Mouse (Mus musculus): ENCODE data around the gene Tmem235. TPM values are rescaled to one million over a fixed set of nuclear protein-coding genes. Genes with fewer than 3 reads are reported as not detected.

Gene Tmem235
- polyA plus RNA-seq, 1 experiment from 2014 or later, result not detected

DNA sequence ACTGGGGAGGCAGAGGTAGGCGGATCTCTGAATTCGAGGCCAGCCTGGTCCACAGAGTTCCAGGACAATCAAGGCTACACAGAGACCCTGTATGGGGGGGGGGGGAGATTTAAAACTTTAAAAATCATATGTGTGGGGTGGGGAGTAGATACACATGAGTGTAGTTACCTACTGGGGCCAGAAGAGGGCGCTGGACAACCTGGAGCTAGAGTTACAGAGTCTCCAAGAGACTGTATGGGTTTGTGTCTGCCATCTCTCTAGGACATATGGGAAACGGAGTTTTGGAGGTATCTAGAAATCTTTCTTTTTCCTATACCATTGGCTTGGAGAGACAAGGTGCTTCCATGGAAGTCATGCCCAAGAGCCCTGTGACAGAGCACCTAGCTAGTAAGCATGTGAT is 13.9 kb downstream of the Tmem235 start:
- H3K36me3 ChIP-seq, result no peaks in the 10 kb centered on the region
- H3K9ac ChIP-seq, result no peak overlapping the region
- 62% methylated on average over 4 of the region's 4 CpGs for WGBS
- no peak overlapping the region for H3K27ac ChIP-seq
- no peak for ATAC-seq
- no peak overlapping the region for H3K4me2 ChIP-seq (replicated peaks)
- no peak overlapping the region for H3K4me3 ChIP-seq (replicated peaks)
- no peaks in the 10 kb centered on the region for H3K27me3 ChIP-seq (replicated peaks)
- no peaks in the 10 kb centered on the region for H3K9me3 ChIP-seq
- peaks cover 36% of the 10 kb centered on the region for H3K4me1 ChIP-seq (replicated peaks)

GRCm38 (mm10) chr11:117875681-117876080 is 15.1 kb downstream of the Tmem235 start:
- H3K36me3 ChIP-seq, result no peaks in the 10 kb centered on the region
- peaks cover 32% of the 10 kb centered on the region for H3K4me1 ChIP-seq (replicated peaks)
- WGBS, result 35% methylated on average over 6 of the region's 6 CpGs
- no peaks in the 10 kb centered on the region for H3K27me3 ChIP-seq (replicated peaks)
- H3K27ac ChIP-seq, result no peak overlapping the region
- ATAC-seq, result no peak
- H3K9me3 ChIP-seq, result no peaks in the 10 kb centered on the region
- no peak overlapping the region; the same call in 1 of the 2 replicates for H3K9ac ChIP-seq
- H3K4me2 ChIP-seq (replicated peaks), result no peak overlapping the region
- no peak overlapping the region for H3K4me3 ChIP-seq (replicated peaks)

GRCm38 (mm10) chr11:117877917-117878745 is 17.6 kb downstream of the Tmem235 start:
- 21% methylated on average over 13 of the region's 13 CpGs for WGBS
- H3K36me3 ChIP-seq, result no peaks in the 10 kb centered on the region
- peaks cover 40% of the 10 kb centered on the region for H3K4me1 ChIP-seq (replicated peaks)
- H3K4me2 ChIP-seq (replicated peaks), result peak overlapping the region; percentile 49
- 0 out of 2 replicates have a peak overlapping the region, but pooled peaks have one; percentile 11 for H3K9ac ChIP-seq
- peak; percentile 52 for ATAC-seq
- no peaks in the 10 kb centered on the region for H3K9me3 ChIP-seq
- peak overlapping the region; percentile 62 for H3K27ac ChIP-seq
- no peaks in the 10 kb centered on the region for H3K27me3 ChIP-seq (replicated peaks)
- no peak overlapping the region for H3K4me3 ChIP-seq (replicated peaks)

- H3K9me3 ChIP-seq, result no peaks in the 10 kb centered on the region
- peaks cover 40% of the 10 kb centered on the region for H3K4me1 ChIP-seq (replicated peaks)
- peak overlapping the region; percentile 62 for H3K27ac ChIP-seq
- ATAC-seq, result no peak
- 40% methylated on average over 8 of the region's 8 CpGs for WGBS
- H3K4me2 ChIP-seq (replicated peaks), result peak overlapping the region; percentile 49; the same call in 1 of the 2 replicates
- H3K9ac ChIP-seq, result no peak overlapping the region
- no peaks in the 10 kb centered on the region for H3K36me3 ChIP-seq
- no peaks in the 10 kb centered on the region for H3K27me3 ChIP-seq (replicated peaks)
- no peak overlapping the region for H3K4me3 ChIP-seq (replicated peaks)
Observed at GRCm38 (mm10) chr11:117878892-117879291, 18.3 kb downstream of the Tmem235 start.

DNA sequence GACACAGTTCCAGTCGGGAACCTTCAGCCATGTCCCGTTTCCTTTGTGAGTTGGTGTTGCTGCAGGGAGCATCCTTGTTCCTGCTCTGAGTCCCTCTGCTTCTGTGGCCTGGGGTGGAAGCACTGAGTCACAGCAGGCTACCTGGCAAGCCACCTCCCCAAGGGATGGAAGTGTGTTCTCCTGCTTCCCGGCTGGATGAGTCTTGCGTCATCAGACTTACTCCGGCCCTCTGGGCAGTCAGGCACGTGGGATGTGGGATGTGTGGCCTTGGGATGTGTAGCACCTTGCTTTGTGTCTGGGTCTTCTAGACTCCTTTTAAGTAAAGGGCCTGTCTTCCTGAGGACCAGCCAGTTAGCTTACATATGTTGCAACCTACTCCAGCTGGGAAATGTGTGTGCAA is 19.1 kb downstream of the Tmem235 start:
- 84% methylated on average over 6 of the region's 6 CpGs for WGBS
- H3K9me3 ChIP-seq, result no peaks in the 10 kb centered on the region
- no peak overlapping the region for H3K4me2 ChIP-seq (replicated peaks)
- H3K27me3 ChIP-seq (replicated peaks), result no peaks in the 10 kb centered on the region
- no peaks in the 10 kb centered on the region for H3K36me3 ChIP-seq
- no peak for ATAC-seq
- H3K27ac ChIP-seq, result no peak overlapping the region
- H3K4me3 ChIP-seq (replicated peaks), result no peak overlapping the region
- H3K4me1 ChIP-seq (replicated peaks), result peaks cover 46% of the 10 kb centered on the region
- H3K9ac ChIP-seq, result no peak overlapping the region

- ATAC-seq, result no peak
- H3K36me3 ChIP-seq, result no peaks in the 10 kb centered on the region
- H3K4me3 ChIP-seq (replicated peaks), result no peak overlapping the region
- no peak overlapping the region for H3K27ac ChIP-seq
- WGBS, result 90% methylated on average over 9 of the region's 9 CpGs
- no peak overlapping the region for H3K4me2 ChIP-seq (replicated peaks)
- H3K9ac ChIP-seq, result no peak overlapping the region
- H3K9me3 ChIP-seq, result no peaks in the 10 kb centered on the region
- H3K27me3 ChIP-seq (replicated peaks), result no peaks in the 10 kb centered on the region
- peaks cover 45% of the 10 kb centered on the region for H3K4me1 ChIP-seq (replicated peaks)
Observed at GRCm38 (mm10) chr11:117880336-117880976, 19.9 kb downstream of the Tmem235 start.

DNA sequence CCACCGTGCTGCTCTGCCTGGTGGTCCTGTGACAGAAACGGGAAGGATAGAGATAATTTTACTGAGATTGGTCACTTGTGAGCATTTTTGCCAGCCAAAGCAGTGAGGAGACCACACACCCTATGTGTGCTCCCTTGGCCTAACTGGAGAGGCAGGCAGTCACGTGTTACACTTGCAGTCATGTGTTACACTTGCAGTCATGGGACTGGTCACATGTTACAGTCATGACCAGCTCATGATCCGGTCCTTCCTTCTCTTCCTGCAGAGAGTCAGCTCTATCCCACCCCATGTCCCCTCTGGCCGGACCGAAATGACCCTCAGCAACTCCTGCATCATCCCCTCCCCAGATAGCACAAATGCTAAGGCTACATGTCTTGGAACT is 20.4 kb downstream of the Tmem235 start:
- peak overlapping the region; percentile 66; the same call in 1 of the 2 replicates for H3K27ac ChIP-seq
- peaks cover 40% of the 10 kb centered on the region for H3K4me1 ChIP-seq (replicated peaks)
- WGBS, result 79% methylated on average over 6 of the region's 6 CpGs
- H3K27me3 ChIP-seq (replicated peaks), result no peaks in the 10 kb centered on the region
- H3K36me3 ChIP-seq, result no peaks in the 10 kb centered on the region
- H3K9me3 ChIP-seq, result no peaks in the 10 kb centered on the region
- ATAC-seq, result no peak
- no peak overlapping the region for H3K4me2 ChIP-seq (replicated peaks)
- H3K9ac ChIP-seq, result no peak overlapping the region
- H3K4me3 ChIP-seq (replicated peaks), result no peak overlapping the region

DNA sequence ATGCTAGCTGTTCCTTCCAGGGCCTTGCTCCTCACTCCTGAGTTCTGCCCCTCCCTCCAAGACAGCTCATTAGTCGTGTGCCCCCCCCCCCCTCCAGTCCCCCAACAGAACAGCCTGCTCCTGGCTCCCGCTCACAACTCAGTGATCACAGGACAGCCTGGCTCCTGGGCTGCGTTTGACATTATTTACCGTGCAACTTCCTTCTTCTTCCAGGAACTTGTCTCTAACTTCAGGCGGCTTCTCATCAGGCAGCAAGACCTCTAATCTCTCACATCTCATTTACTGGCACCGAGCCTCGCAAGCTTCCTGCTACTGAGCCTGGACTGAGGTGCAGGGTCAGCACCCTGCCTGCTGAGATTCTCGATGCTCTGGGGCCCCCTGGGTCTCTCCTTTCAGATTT is 21.2 kb downstream of the Tmem235 start:
- H3K4me2 ChIP-seq (replicated peaks), result peak overlapping the region; percentile 9; the same call in 1 of the 2 replicates
- no peaks in the 10 kb centered on the region for H3K27me3 ChIP-seq (replicated peaks)
- no peaks in the 10 kb centered on the region for H3K36me3 ChIP-seq
- H3K9ac ChIP-seq, result no peak overlapping the region
- H3K27ac ChIP-seq, result peak overlapping the region; percentile 66
- 6% methylated on average over 8 of the region's 8 CpGs for WGBS
- no peaks in the 10 kb centered on the region for H3K9me3 ChIP-seq
- ATAC-seq, result peak; percentile 37
- H3K4me1 ChIP-seq (replicated peaks), result peaks cover 40% of the 10 kb centered on the region
- no peak overlapping the region for H3K4me3 ChIP-seq (replicated peaks)

- peak overlapping the region; percentile 9; the same call in 1 of the 2 replicates for H3K4me2 ChIP-seq (replicated peaks)
- ATAC-seq, result no peak; the same call in 1 of the 2 replicates
- peaks cover 40% of the 10 kb centered on the region for H3K4me1 ChIP-seq (replicated peaks)
- no peaks in the 10 kb centered on the region for H3K27me3 ChIP-seq (replicated peaks)
- no peaks in the 10 kb centered on the region for H3K36me3 ChIP-seq
- no peak overlapping the region for H3K9ac ChIP-seq
- no peaks in the 10 kb centered on the region for H3K9me3 ChIP-seq
- WGBS, result 95% methylated on average over 1 of the region's 1 CpGs
- no peak overlapping the region for H3K4me3 ChIP-seq (replicated peaks)
- H3K27ac ChIP-seq, result peak overlapping the region; percentile 66
Observed at GRCm38 (mm10) chr11:117882208-117882607, 21.7 kb downstream of the Tmem235 start.

DNA sequence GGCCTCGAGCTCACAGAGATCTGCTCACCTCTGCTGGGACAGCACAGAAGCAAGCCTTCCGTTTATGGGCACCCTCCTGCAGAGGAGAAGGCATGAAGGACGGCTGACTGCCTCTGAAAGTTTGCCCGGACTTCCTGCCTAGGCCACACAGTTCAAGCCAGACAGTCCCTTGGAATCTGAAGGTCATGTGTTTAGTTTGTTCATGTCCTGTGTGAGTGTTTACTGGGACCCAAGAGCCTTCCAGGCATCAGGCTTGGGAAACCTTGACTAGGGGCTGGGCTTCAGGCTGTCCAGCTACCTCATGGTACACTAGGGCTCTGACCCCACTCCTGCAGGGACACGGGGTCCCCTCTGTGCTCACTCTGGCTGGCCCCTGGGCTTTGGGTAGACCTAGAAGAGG is 25.4 kb downstream of the Tmem235 start:
- no peaks in the 10 kb centered on the region for H3K27me3 ChIP-seq (replicated peaks)
- H3K4me3 ChIP-seq (replicated peaks), result no peak overlapping the region
- ATAC-seq, result no peak
- no peak overlapping the region for H3K9ac ChIP-seq
- H3K9me3 ChIP-seq, result no peaks in the 10 kb centered on the region
- no peak overlapping the region for H3K27ac ChIP-seq
- peaks cover 55% of the 10 kb centered on the region for H3K4me1 ChIP-seq (replicated peaks)
- 48% methylated on average over 5 of the region's 5 CpGs for WGBS
- no peak overlapping the region for H3K4me2 ChIP-seq (replicated peaks)
- H3K36me3 ChIP-seq, result no peaks in the 10 kb centered on the region

DNA sequence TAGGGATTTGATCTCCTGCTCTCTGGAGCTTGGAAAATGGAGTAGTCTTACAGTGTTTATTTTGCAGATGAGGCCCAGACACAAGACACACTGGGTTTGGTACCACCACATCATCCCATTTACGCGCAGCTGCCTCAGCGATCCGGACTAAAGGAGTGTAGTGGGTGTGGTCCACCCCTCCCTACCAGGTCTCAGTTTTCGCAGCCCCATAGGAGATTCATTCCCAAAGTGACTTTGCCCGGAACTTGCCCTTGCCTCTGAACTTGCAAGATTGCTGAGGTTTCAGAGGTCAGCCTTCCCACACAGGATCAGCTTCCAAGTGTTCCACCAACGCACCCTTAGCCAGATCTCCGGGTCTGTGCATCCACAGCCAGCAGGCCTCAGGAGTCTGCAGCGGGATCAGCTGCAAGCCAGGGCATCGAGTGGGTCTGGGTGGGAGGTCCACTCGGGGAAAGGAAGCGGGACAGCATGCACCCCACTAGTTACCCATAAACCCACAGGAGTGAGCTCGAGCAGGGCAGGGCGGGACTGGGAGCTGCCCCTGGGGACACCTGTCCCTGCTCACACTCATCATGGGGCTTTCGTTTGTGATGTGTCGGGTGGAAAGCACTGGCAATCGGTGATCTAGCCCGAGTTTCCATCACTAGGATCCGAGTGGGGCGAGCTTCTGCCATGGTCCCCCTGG is 27.8 kb downstream of the Tmem235 start:
- Histone ChIP-seq H3K9ac (0 out of 2 replicates have a peak overlapping the region, but pooled peaks have one; percentile 37), H3K27me3 (replicated peaks) (no peaks in the 10 kb centered on the region), H3K9me3 (no peaks in the 10 kb centered on the region), H3K4me1 (replicated peaks) (peaks cover 42% of the 10 kb centered on the region), H3K36me3 (no peaks in the 10 kb centered on the region), H3K4me3 (replicated peaks) (0 out of 2 replicates have a peak overlapping the region, but pooled peaks have one; percentile 19), H3K4me2 (replicated peaks) (peak overlapping the region; percentile 62), H3K27ac (peak overlapping the region; percentile 49; the same call in 1 of the 2 replicates)
- ATAC-seq, result peak; percentile 25
- WGBS, result 32% methylated on average over 20 of the region's 20 CpGs
